Mouse (Mus musculus) testis, adult 2 months (tissue): ENCODE results near the gene Pde9a.

Experiments
- CTCF ChIP-seq: fragments of 200-500 bp; IDR thresholded peaks from 2 replicates; pipeline ENCODE4 v1.5.1; 2012; ENCODE audit warnings: low read depth, mild to moderate bottlenecking, inconsistent platforms, low read length, moderate library complexity; ENCODE audit not compliant: control insufficient read depth, insufficient read depth, insufficient replicate concordance
- POLR2A ChIP-seq: fragments of 200-500 bp; IDR thresholded peaks from 2 replicates; pipeline ENCODE4 v1.6.1; 2012; ENCODE audit warnings: low read depth, mild to moderate bottlenecking, inconsistent platforms, low read length, moderate library complexity; ENCODE audit not compliant: control insufficient read depth

DNA sequence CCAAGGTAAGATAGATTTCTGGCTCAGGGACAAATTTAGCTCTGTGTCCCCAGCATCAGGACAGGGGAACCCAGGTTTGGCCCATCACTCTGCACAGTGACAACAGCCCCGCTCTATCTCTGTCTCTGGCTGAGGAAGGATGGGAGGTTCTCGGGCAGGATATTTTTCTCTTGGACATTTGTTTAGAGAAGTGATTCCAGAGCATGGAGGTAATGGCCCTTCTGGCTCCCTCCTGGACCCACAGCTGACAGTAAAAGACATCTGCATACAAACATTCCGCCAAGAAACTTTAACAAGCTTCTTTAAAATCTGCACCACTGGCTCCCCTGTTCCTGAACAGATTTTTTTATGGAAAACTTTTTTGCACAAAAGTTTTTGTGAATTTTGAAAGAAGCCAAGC is 67.5 kb downstream of the Pde9a start:
- TF ChIP-seq POLR2A (no peak), CTCF (no peak)
